Mouse (Mus musculus): ENCODE measurements around the gene Hoxc13. TPM values are rescaled to one million over a fixed set of nuclear protein-coding genes. Genes with fewer than 3 reads are reported as not detected.

Gene Hoxc13
- polyA plus RNA-seq, 1 experiment from 2014 or later = not detected

DNA sequence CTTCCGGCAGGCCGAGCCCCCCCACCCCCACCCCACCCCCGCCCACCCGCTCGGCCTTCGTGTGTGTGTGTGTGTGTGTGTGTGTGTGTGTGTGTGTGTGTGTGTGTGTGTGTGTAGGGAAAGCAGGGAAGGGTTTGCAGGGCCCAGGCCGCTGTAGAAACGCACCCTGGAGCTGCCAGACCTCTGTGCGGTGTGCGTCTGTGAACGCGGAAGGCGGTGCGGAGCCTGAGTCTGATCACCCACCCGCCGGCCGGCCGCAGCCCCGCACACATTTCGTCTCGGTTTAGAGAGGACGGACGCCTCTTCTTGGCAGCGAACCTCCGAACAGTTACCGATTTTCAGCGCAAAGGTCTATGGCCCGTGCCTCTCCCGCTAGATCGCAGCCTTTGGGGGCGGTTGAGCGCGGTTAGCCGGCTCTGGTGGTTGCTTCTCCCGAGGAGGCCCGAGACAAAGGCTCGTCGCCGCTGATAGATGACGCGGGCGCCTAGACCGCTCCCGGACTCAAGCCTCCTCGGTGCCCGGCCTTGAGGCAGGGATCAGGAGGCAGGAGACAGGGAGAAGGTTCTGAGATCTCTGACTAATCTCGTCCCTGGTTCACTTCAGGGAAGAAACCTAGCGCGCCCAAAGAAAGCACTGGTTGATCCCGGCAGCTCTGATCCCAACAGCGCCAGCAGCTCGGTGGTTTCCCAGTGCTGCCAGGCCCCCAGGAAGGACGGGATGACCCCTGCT, 22.0 kb downstream of the Hoxc13 start:
- H3K4me1 ChIP-seq (replicated peaks) = 0 out of 2 replicates have a peak, but pooled peaks cover 2% of the 10 kb centered on the region
- H3K27me3 ChIP-seq (replicated peaks) = peaks cover 95% of the 10 kb centered on the region
- no peaks in the 10 kb centered on the region for H3K36me3 ChIP-seq
- no peaks in the 10 kb centered on the region for H3K9me3 ChIP-seq
- ATAC-seq = no peak
- H3K27ac ChIP-seq = no peak overlapping the region
- whole genome bisulfite sequencing = under 1% methylated on average over 53 of the region's 53 CpGs
- peak overlapping the region; percentile 35 for H3K4me2 ChIP-seq (replicated peaks)
- no peak overlapping the region for H3K4me3 ChIP-seq (replicated peaks)
- H3K9ac ChIP-seq = no peak overlapping the region

DNA sequence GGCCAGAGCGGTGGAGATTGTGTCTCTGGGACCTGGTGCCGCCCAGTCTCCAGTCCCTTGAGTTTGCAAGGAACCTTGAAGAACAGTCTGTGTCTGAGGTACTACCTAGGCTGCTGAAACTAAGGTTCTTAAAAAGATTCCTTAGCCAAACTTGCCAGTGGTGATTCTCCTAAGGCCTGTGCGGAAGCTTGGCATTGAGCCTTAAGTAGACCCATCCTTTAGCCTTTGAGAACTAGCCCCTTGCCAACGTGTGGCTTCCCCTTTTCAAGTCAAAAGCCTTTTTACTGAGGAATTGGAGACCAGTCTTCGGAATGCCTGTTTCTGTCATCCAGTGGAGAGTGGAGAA, 22.5 kb downstream of the Hoxc13 start:
- H3K27me3 ChIP-seq (replicated peaks) = peaks cover 95% of the 10 kb centered on the region
- no peak for ATAC-seq
- H3K4me2 ChIP-seq (replicated peaks) = no peak overlapping the region
- H3K4me1 ChIP-seq (replicated peaks) = 0 out of 2 replicates have a peak, but pooled peaks cover 2% of the 10 kb centered on the region
- no peaks in the 10 kb centered on the region for H3K9me3 ChIP-seq
- H3K27ac ChIP-seq = no peak overlapping the region
- no peak overlapping the region for H3K9ac ChIP-seq
- no peaks in the 10 kb centered on the region for H3K36me3 ChIP-seq
- 3% methylated on average over 5 of the region's 5 CpGs for WGBS
- H3K4me3 ChIP-seq (replicated peaks) = no peak overlapping the region

DNA sequence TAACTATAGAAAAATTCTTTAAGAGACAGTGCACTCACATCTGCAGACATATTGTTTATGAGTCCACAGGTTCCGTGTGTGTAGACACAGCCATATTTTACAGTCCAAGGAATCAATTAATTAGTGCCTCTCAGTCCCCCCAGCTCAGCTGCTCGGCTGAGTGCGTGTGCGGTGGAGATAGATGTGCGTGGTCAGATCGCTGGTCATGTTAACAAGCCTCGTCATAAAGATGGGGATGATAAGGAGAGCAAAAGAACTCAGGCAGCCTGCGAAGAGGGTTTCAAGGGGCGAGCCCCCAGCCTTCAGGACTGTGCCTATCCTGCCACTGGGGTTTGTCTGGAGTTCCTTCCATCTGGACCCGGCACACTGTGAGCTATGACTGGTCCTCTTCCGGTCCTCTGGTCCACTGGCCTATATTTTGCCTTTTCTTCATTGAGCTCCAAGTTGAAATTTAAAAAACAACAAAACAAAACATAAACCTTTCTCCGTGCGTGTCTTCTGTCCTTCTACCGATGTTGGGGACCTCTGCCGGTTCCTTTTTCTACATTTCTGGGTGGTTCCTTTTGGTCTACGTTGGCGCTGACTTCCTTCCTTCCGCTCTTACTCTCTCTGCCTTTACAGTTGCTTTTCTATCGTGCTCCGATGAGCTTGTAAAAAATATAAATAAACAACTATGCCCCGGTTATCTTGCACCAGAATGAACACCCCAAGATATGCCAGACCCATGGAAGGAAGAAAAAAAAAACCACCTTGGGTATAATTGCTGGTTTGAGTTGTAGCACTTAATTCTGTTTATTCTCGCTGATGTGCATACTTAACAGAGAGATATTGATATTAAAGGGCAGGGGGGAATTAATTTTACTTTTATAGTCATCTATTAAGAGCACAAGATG, 24.5 kb downstream of the Hoxc13 start:
- Histone ChIP-seq H3K9ac (no peak overlapping the region), H3K4me2 (replicated peaks) (no peak overlapping the region), H3K27ac (no peak overlapping the region), H3K27me3 (replicated peaks) (peaks cover 92% of the 10 kb centered on the region), H3K4me1 (replicated peaks) (0 out of 2 replicates have a peak, but pooled peaks cover 2% of the 10 kb centered on the region), H3K9me3 (no peaks in the 10 kb centered on the region), H3K36me3 (no peaks in the 10 kb centered on the region), H3K4me3 (replicated peaks) (no peak overlapping the region)
- ATAC-seq = no peak
- WGBS = 11% methylated on average over 22 of the region's 22 CpGs

DNA sequence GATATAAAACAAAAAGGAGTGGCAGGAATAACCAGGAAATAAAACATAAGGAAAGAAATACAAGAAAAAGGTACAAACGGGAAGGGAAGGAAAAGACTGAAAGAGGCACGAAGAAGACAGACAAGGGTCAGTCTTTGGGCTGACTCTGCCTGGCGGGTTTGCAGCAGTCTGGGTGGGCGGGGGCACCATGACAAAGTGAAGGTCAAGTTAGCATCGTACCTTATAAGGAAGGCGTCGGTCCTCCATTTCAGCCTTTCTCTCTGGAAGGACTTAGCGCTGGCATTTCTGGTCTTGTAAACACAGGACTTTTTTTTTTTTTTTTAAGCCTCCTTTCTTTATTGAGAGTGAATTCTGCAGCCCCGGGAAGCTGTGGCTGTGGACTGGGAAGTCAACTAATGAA, 26.4 kb downstream of the Hoxc13 start:
- 3% methylated on average over 9 of the region's 9 CpGs for whole genome bisulfite sequencing
- 0 out of 2 replicates have a peak, but pooled peaks cover 2% of the 10 kb centered on the region for H3K4me1 ChIP-seq (replicated peaks)
- peaks cover 92% of the 10 kb centered on the region for H3K27me3 ChIP-seq (replicated peaks)
- H3K36me3 ChIP-seq = no peaks in the 10 kb centered on the region
- no peak for ATAC-seq
- no peak overlapping the region for H3K9ac ChIP-seq
- H3K4me2 ChIP-seq (replicated peaks) = no peak overlapping the region
- H3K4me3 ChIP-seq (replicated peaks) = no peak overlapping the region
- H3K27ac ChIP-seq = no peak overlapping the region
- H3K9me3 ChIP-seq = no peaks in the 10 kb centered on the region

DNA sequence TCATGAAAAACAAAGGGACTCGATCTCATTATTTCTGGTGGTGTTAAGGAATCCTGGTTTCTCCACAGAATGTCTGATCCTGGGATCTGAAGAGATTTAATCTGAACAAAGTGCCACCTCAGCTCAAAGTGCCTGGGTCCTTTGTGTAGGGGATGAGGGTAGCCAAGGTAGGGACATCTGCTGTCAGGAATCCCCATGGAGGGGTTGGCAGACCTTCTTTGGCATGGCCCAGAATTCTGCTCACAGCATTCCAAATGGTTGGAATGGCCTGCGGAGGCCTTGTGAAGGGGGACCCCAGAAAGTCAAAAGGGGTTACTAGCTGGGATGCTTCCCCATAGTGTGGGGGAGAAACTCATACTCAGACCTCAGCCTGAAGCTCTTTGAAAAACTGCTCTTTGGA, 27.9 kb downstream of the Hoxc13 start:
- no peak overlapping the region for H3K4me3 ChIP-seq (replicated peaks)
- 12% methylated on average over 2 of the region's 2 CpGs for WGBS
- ATAC-seq = no peak
- no peak overlapping the region for H3K9ac ChIP-seq
- H3K4me1 ChIP-seq (replicated peaks) = no peaks in the 10 kb centered on the region
- H3K4me2 ChIP-seq (replicated peaks) = no peak overlapping the region
- no peaks in the 10 kb centered on the region for H3K36me3 ChIP-seq
- peaks cover 92% of the 10 kb centered on the region for H3K27me3 ChIP-seq (replicated peaks)
- no peak overlapping the region for H3K27ac ChIP-seq
- H3K9me3 ChIP-seq = no peaks in the 10 kb centered on the region

DNA sequence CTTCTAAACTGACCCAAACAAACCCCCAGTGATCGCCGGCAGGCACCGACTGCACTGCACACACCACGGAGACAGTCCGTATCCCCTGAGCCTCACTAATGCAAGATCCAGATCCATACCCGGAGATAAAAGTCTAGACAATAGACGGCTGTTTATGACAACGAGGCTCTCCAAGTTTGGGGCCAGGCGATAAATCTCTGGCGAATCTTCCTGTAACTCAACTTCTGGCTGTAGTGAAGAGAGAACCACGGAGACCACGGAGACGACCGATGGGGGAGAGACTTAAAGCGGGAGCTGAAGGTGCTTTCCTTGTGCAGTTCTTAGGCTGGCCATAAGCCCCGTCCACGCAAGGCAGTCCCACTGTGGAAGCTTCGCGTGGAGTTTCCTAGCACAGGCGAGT, 28.8 kb downstream of the Hoxc13 start:
- H3K9ac ChIP-seq = no peak overlapping the region
- H3K9me3 ChIP-seq = no peaks in the 10 kb centered on the region
- ATAC-seq = no peak
- H3K4me2 ChIP-seq (replicated peaks) = no peak overlapping the region
- H3K4me3 ChIP-seq (replicated peaks) = no peak overlapping the region
- H3K4me1 ChIP-seq (replicated peaks) = no peaks in the 10 kb centered on the region
- peaks cover 97% of the 10 kb centered on the region for H3K27me3 ChIP-seq (replicated peaks)
- 1% methylated on average over 20 of the region's 20 CpGs for WGBS
- no peaks in the 10 kb centered on the region for H3K36me3 ChIP-seq
- no peak overlapping the region for H3K27ac ChIP-seq

DNA sequence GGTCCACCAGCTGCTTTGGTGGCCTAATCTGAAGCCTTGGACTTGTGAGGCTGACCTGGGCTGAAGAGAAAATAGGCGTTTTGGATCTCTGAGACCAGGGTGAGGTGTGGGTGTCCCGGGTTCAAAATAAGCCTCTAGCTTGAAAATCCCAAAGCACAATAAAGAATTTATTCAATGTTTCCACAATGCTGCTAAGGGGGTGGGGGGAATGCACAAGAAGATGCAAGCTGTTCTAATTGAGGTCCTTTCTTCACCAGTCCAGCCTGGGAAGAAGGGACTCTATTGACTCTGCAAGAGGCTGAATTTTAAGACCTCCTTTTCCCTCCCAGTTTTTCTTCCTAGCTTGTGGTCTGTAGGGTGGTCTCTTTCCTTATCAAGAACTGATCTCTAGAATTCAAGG, 30.0 kb downstream of the Hoxc13 start:
- WGBS = 3% methylated on average over 2 of the region's 2 CpGs
- H3K9ac ChIP-seq = no peak overlapping the region
- H3K4me1 ChIP-seq (replicated peaks) = no peaks in the 10 kb centered on the region
- H3K36me3 ChIP-seq = no peaks in the 10 kb centered on the region
- H3K4me2 ChIP-seq (replicated peaks) = no peak overlapping the region
- H3K27me3 ChIP-seq (replicated peaks) = peaks cover 95% of the 10 kb centered on the region
- no peak overlapping the region for H3K27ac ChIP-seq
- ATAC-seq = no peak
- no peak overlapping the region for H3K4me3 ChIP-seq (replicated peaks)
- no peaks in the 10 kb centered on the region for H3K9me3 ChIP-seq

DNA sequence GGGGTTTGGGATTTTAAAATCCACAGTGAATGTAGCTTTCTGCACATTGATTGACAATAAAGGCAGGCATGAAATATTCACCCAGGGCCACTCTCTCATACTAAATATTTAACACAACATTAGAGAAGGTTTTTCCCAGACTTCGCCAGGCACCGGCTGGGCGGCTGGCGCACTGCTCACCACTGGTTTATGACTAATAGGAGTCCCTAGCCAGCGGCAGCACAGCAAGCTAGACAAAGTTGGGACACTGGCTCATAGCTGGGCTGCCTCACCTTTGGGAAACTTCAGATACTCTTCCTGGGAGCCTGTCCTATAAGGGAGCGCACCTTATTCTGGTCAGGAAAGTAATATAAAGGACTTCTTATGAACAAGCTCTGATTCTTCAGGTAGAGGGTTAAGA, 32.7 kb downstream of the Hoxc13 start:
- WGBS = 4% methylated on average over 6 of the region's 6 CpGs
- Histone ChIP-seq H3K9ac (no peak overlapping the region), H3K4me1 (replicated peaks) (no peaks in the 10 kb centered on the region), H3K27me3 (replicated peaks) (peaks cover 96% of the 10 kb centered on the region), H3K4me3 (replicated peaks) (no peak overlapping the region), H3K4me2 (replicated peaks) (no peak overlapping the region), H3K9me3 (no peaks in the 10 kb centered on the region), H3K36me3 (no peaks in the 10 kb centered on the region), H3K27ac (no peak overlapping the region)
- no peak for ATAC-seq

DNA sequence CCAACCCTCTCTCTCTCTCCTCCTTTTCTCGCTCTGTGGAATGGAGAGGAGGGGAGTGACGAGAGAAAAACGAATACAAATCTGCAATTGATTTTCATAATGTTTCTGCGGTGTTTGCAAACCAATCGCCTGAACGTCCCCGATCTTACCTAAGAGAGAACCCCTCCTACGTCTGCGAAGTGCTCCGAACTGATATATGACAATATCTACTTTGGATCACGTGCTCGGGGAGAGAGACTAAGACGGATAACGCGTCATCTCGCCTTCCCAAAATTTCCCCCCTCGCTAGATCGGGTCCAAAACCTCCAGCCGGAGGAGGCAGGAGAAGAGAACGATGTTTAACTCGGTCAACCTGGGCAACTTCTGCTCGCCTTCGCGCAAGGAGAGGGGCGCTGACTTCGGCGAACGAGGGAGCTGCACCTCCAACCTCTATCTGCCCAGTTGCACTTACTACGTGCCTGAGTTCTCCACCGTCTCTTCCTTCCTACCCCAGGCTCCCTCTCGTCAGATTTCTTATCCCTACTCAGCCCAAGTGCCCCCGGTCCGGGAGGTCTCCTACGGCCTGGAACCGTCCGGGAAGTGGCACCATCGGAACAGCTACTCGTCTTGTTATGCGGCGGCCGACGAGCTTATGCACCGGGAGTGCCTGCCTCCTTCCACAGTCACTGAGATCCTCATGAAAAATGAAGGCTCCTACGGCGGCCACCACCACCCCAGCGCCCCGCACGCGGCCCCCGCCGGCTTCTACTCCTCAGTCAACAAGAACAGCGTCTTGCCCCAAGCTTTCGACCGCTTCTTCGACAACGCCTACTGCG, 33.5 kb downstream of the Hoxc13 start, which contains the start of gene Hoxc11:
Gene Hoxc11, plus strand, starts transcription at position 236 of the 815 bp plus-strand sequence.
- no peak within 1 kb of the TSS for H3K27ac ChIP-seq
- no peak within 1 kb of the TSS for H3K4me2 ChIP-seq (replicated peaks)
- H3K9ac ChIP-seq = no peak within 1 kb of the TSS
- no peaks in the 10 kb centered on the region for H3K9me3 ChIP-seq
- H3K36me3 ChIP-seq = no peaks in the 10 kb centered on the region
- H3K27me3 ChIP-seq (replicated peaks) = peaks cover 92% of the 10 kb centered on the region
- WGBS = 1% methylated on average over 57 of the region's 57 CpGs
- peak; percentile 12 for ATAC-seq
- 0 out of 2 replicates have a peak within 1 kb of the TSS, but pooled peaks have one; percentile 3 for H3K4me3 ChIP-seq (replicated peaks)
- no peaks in the 10 kb centered on the region for H3K4me1 ChIP-seq (replicated peaks)

DNA sequence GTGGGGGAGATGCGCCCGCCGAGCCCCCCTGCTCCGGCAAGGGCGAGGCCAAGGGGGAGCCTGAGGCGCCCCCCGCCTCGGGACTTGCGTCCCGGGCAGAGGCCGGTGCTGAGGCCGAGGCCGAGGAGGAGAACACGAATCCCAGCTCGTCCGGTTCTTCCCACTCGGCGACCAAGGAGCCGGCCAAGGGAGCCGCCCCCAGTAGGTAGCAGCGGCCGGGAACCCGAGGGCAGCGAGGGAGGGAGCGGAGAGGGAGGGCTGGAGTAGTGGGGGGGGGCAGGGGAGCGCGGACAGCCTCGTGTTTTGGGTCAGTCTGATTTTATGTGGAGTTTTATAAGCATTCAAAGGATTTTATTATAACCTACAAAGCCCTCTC, 34.1 kb downstream of the Hoxc13 start:
- no peak for ATAC-seq
- Histone ChIP-seq H3K27ac (no peak overlapping the region), H3K36me3 (no peaks in the 10 kb centered on the region), H3K4me1 (replicated peaks) (0 out of 2 replicates have a peak, but pooled peaks cover 1% of the 10 kb centered on the region), H3K9ac (no peak overlapping the region), H3K4me3 (replicated peaks) (0 out of 2 replicates have a peak overlapping the region, but pooled peaks have one; percentile 3), H3K9me3 (no peaks in the 10 kb centered on the region), H3K27me3 (replicated peaks) (peaks cover 92% of the 10 kb centered on the region), H3K4me2 (replicated peaks) (no peak overlapping the region)
- WGBS = under 1% methylated on average over 28 of the region's 28 CpGs

DNA sequence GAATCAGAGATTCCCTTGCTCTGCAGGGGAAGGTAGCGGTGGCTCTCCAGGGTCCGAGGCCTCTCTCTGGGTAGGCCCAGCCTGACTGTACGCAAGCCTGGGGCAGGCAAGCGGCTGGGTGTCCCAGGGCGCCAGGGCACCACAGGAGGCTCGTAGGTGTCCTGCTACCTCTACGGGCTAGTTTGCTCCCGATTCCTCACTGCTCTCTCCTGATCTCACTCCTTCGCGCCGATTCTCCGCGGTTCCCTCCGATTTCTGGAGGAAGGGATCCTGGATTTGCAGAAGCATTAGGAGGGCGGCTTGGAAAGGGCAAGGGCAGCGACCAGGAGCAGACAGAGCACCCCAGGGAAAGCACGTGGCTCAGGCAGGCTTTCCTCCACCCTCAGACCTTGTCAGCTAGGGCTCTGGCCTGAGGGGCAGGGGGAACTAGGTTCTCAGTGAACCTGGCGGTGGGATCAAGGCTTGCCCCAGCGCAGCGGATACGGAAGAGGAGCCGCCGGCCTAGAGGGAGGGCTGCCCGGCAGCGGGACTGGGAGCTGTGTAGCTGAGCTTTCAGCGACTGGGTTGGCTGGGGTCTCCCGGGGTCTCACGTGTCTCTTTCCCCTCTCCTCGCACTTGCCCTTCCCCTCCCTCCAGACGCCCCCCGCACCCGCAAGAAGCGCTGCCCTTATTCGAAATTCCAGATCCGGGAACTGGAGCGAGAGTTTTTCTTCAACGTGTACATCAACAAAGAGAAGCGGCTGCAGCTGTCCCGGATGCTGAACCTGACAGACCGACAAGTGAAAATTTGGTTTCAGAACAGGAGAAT, 35.1 kb downstream of the Hoxc13 start:
- Histone ChIP-seq H3K4me2 (replicated peaks) (no peak overlapping the region), H3K27ac (no peak overlapping the region)

More for the DNA sequence above, 35.1 kb downstream of the Hoxc13 start:
- Histone ChIP-seq H3K27me3 (replicated peaks) (peaks cover 90% of the 10 kb centered on the region), H3K4me1 (replicated peaks) (0 out of 2 replicates have a peak, but pooled peaks cover 6% of the 10 kb centered on the region), H3K36me3 (no peaks in the 10 kb centered on the region), H3K4me3 (replicated peaks) (peak overlapping the region; percentile 10; the same call in 1 of the 2 replicates), H3K9me3 (no peaks in the 10 kb centered on the region), H3K9ac (no peak overlapping the region)
- ATAC-seq = 0 out of 2 replicates have a peak, but pooled peaks have one; percentile 46
- WGBS = 1% methylated on average over 40 of the region's 40 CpGs

Data from intestine, embryonic 15.5 days (tissue).